Mouse (Mus musculus) forebrain, embryonic 15.5 days (tissue): ENCODE measurements around the gene Taf9. TPM values are rescaled to one million over a fixed set of nuclear protein-coding genes. Genes with fewer than 3 reads are reported as not detected.
A peak's percentile ranks its signal among the peaks of the same experiment; 100 is the strongest.

ENCODE experiments used
- ATAC-seq: fragments of 200-750 bp; cut with Nextera tagmentation; replicated peaks from 2 replicates; pipeline ENCODE4 v1.8.0; 2017; ENCODE audit warnings: mild to moderate bottlenecking, moderate TSS enrichment, moderate library complexity
- H3K27ac ChIP-seq: fragments of 300-500 bp; sonication (generic); replicated peaks from 2 replicates; pipeline ENCODE4 v1.5.1; 2015; ENCODE audit warnings: mild to moderate bottlenecking, inconsistent platforms
- H3K27me3 ChIP-seq: fragments of 300-500 bp; sonication (generic); 2 replicates; pipeline ENCODE4 v1.6.1; 2015; ENCODE audit warnings: inconsistent platforms
- H3K36me3 ChIP-seq: fragments of 300-500 bp; sonication (generic); 2 replicates; pipeline ENCODE4 v1.6.1; 2015; ENCODE audit warnings: mild to moderate bottlenecking, inconsistent platforms
- H3K4me1 ChIP-seq: fragments of 300-500 bp; sonication (generic); 2 replicates; pipeline ENCODE4 v1.6.1; 2015; ENCODE audit warnings: inconsistent platforms
- H3K4me2 ChIP-seq: fragments of 300-500 bp; sonication (generic); replicated peaks from 2 replicates; pipeline ENCODE4 v1.6.1; 2015; ENCODE audit warnings: mild to moderate bottlenecking, inconsistent platforms
- H3K4me3 ChIP-seq: fragments of 300-500 bp; sonication (generic); 2 replicates; pipeline ENCODE4 v1.5.1; 2015; ENCODE audit warnings: mild to moderate bottlenecking, inconsistent platforms
- H3K9ac ChIP-seq: fragments of 300-500 bp; sonication (generic); replicated peaks from 2 replicates; pipeline ENCODE4 v1.6.1; 2015; ENCODE audit warnings: mild to moderate bottlenecking, inconsistent platforms
- H3K9me3 ChIP-seq: fragments of 300-500 bp; sonication (generic); 2 replicates; pipeline ENCODE4 v1.6.1; 2016; ENCODE audit warnings: inconsistent platforms
- WGBS: fragments of 180-500 bp; shearing (Covaris S2); methylation state at CpG from one replicate; pipeline ENCODE4 v1.1.7; 2015; ENCODE audit warnings: mixed read lengths; 5-methylcytosine and 5-hydroxymethylcytosine counted together
- polyA plus RNA-seq: library from polyadenylated mRNA; unstranded; fragments of >200 nt; fragmentation: Nextera tagmentation; extraction: Ambion mirVana; gene quantifications from 2 replicates; pipeline ENCODE4 v1.2.1, GENCODE M21; 2015

Gene Taf9
- 17.1 and 25.6 TPM in 2 replicates for polyA plus RNA-seq

DNA sequence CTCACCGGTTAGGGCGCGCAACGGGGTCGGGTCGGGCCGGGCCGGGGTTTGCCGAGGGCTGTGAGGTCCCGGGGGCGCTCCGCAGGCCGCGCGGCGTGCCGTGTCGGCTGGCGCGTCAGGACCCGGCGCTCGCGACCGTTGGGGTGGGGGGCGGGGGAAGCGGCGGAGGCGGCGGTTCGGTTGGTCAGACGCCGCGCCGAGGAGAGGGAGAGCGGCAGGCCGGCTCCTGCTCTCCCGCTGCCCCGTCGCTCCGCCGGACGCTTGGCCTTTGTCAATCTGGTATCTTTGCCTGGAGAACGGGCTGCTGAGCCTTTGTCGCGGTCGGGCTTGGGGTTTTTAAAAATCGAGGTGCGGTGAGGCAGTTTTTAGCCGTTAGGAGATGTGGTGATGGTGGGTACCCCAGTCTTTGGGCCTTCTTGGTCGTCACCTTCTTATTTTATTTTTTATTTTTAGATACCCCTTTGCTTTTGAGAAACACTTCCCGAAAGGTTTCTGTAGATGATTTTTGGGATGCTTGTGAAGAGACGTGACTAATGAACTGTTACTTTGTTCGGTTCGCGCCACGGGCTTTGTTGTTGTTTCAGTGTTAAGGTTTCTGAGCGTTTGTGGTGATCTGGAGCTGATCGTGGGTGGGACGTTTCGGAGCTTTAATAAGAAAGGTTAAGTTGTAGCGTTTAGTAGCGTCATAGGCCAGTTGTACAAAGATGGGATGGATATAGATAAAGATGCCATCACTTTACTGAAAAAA, at the start of gene Taf9:
TSS of gene Taf9 (plus strand) at position 141 of the 748 bp plus-strand sequence.
- peak within 1 kb of the TSS; percentile 96 for H3K27ac ChIP-seq
- H3K4me2 ChIP-seq: peak within 1 kb of the TSS; percentile 72
- WGBS: under 1% methylated on average over 46 of the region's 63 CpGs
- peak within 1 kb of the TSS; percentile 89 for H3K9ac ChIP-seq
- H3K9me3 ChIP-seq: no peaks in the 10 kb centered on the region
- peaks cover 21% of the 10 kb centered on the region for H3K36me3 ChIP-seq
- no peaks in the 10 kb centered on the region for H3K27me3 ChIP-seq
- no peak for ATAC-seq
- peaks cover 14% of the 10 kb centered on the region for H3K4me1 ChIP-seq
- peak within 1 kb of the TSS; percentile 88 for H3K4me3 ChIP-seq

DNA sequence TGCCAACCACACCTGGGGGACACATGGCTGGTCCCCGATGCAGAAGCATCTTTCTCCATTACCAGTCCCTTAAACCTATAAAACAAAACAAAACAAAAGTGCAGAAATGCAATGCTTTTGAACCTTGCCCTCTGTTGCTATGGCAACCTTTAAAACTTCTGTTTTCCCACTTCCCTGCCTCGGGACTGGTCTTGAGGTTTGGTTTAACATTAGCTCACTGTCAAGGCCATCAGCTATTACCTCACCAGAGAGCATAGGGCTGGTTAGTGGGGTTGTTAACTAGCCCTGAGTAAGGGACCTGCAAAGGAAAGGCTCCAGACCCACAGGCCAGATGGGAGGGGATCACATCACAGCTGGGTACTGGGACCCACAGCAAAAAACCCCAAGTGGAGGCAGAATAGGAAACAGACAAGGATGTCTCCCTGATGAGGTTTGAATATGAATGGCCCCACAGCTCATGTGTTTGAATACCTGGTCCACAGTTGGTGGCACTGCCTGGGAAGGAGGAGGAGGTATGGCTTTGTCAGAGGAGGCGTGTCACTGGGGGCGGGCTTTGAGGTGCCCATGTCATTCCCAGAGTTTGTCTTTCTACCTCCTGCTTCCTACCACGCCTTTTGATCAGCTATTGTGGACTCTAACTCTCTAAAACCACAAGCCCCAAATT, 49.0 kb upstream of the Taf9 start:
- Histone ChIP-seq H3K4me2 (no peak overlapping the region), H3K4me1 (no peaks in the 10 kb centered on the region), H3K36me3 (no peaks in the 10 kb centered on the region), H3K9me3 (no peaks in the 10 kb centered on the region), H3K27me3 (no peaks in the 10 kb centered on the region), H3K27ac (no peak overlapping the region), H3K4me3 (no peak overlapping the region), H3K9ac (no peak overlapping the region)
- no peak for ATAC-seq
- WGBS: 64% methylated on average over 5 of the region's 5 CpGs

DNA sequence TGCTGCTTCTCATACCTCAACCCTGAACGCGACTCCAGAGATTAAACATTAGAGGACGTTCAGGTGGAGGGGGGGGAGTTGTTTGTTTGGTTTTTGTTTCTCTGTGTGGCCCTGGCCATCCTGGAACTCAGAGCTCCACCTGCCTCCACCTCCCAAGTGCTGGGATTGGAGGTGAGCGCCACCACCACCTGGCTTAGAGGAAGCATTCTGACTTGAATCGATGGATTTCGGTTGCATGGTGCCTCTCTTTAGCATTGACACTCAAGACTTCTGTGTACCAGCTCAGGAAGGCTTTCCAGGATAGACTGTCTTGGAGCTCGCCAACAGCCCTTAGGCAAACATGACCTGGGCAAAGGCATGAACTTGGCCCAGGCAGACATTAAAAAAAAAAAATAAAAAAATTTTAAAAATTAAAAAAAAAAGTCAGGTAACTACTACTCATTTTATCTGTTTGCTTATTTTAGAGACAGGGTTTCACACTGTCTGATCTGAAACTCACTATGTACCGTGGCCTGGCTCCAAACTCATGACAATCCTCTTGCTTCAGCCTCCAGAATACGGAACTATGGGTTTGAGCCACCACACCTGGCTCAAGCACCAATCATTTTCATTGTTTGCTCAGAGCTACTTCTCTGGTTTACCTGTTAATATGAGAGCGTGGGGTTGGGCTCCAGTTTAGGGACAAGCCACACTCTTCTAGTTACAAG, 48.2 kb upstream of the Taf9 start:
- H3K27ac ChIP-seq: no peak overlapping the region
- H3K4me3 ChIP-seq: no peak overlapping the region
- no peak overlapping the region for H3K4me2 ChIP-seq
- no peak overlapping the region for H3K9ac ChIP-seq
- H3K4me1 ChIP-seq: no peaks in the 10 kb centered on the region
- H3K27me3 ChIP-seq: no peaks in the 10 kb centered on the region
- H3K9me3 ChIP-seq: no peaks in the 10 kb centered on the region
- 85% methylated on average over 10 of the region's 10 CpGs for WGBS
- ATAC-seq: no peak
- H3K36me3 ChIP-seq: no peaks in the 10 kb centered on the region

DNA sequence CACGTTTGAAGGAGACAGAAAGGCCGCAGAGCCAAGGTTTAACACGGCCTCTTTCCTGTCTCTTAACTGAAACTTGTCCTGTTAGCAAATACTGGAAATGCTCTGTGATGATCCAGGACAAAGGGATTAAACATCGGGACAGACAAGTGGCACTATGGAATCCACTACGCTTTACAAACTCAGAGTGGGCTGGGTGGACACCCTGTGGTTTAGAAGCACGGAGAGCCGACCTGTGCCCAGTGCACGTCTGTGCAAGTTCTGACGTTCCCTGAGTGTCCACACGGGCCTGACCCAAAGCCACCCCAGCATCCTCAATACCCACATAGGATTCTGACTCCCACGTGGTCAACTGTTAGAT, 47.7 kb upstream of the Taf9 start:
- Histone ChIP-seq H3K27me3 (no peaks in the 10 kb centered on the region), H3K36me3 (no peaks in the 10 kb centered on the region), H3K9ac (no peak overlapping the region), H3K4me1 (no peaks in the 10 kb centered on the region), H3K9me3 (no peaks in the 10 kb centered on the region), H3K4me3 (no peak overlapping the region), H3K27ac (no peak overlapping the region), H3K4me2 (no peak overlapping the region)
- ATAC-seq: no peak
- WGBS: 89% methylated on average over 11 of the region's 11 CpGs

DNA sequence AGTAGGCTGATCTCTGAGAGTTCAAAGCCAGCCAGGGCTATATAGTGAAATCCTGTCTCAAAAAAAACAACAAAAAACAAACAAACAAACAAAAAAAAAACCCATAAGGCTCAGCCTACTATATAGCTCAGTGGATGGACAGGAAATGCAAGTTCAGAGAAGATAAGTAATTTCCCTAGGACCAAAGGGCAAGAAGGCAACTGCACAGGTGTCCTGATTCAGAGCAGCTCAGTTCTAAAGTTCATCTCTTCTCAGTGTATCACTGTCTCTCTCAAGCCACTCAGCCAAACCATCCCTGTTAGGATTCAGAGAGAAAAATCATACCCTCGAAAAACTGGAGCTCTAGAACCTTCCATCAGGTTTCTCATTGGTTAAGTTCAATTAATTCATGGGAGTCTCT, 45.5 kb upstream of the Taf9 start:
- no peak for ATAC-seq
- H3K9ac ChIP-seq: no peak overlapping the region
- H3K4me1 ChIP-seq: no peaks in the 10 kb centered on the region
- H3K4me2 ChIP-seq: no peak overlapping the region
- no peak overlapping the region for H3K4me3 ChIP-seq
- no peaks in the 10 kb centered on the region for H3K36me3 ChIP-seq
- no peaks in the 10 kb centered on the region for H3K27me3 ChIP-seq
- 63% methylated on average over 1 of the region's 1 CpGs for WGBS
- H3K9me3 ChIP-seq: no peaks in the 10 kb centered on the region
- no peak overlapping the region for H3K27ac ChIP-seq

DNA sequence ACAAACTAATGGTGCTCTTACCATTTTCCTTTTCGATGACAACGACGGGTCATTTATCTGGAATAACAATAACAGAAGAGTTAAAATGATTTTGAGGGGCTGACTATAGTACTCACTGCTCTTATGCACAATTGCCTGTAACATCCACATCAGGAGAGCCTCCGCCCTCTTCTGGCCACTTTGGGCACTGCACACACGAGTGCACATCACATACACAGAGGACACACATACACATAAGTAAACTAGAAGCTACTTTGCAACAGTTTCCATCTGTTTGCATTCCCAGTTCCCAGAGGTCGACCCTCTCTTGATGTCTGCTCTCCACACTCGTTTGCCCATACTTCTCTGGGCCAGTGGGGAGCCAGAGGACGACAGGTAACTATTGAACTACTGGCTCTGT, 43.6 kb upstream of the Taf9 start:
- Histone ChIP-seq H3K9ac (no peak overlapping the region), H3K27me3 (no peaks in the 10 kb centered on the region), H3K36me3 (no peaks in the 10 kb centered on the region), H3K4me2 (no peak overlapping the region), H3K4me1 (no peaks in the 10 kb centered on the region), H3K9me3 (no peaks in the 10 kb centered on the region), H3K4me3 (no peak overlapping the region), H3K27ac (no peak overlapping the region)
- 91% methylated on average over 8 of the region's 8 CpGs for WGBS
- no peak for ATAC-seq

DNA sequence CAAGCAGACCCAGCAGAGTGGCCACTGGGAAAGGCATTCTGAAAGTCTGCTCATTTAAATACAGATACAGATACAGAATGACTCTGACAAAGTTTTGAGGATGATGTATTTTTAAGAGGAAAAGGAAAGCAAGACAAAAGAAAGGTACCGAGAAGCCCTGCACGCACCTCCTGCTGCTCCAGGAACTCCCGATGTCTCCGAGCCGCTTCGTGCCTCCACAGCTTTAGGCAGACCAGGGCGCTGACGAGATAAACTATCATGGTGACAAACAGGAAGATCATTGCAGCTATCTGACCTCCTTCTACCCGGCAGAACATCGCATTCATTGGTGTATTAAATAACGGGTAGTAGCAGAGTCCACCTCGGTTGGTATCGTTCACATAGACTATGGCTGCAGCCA, 40.1 kb upstream of the Taf9 start:
- H3K9me3 ChIP-seq: no peaks in the 10 kb centered on the region
- H3K27ac ChIP-seq: no peak overlapping the region
- no peak overlapping the region for H3K4me2 ChIP-seq
- 91% methylated on average over 13 of the region's 13 CpGs for WGBS
- H3K4me1 ChIP-seq: peaks cover under 1% of the 10 kb centered on the region; the same call in 1 of the 2 replicates
- H3K4me3 ChIP-seq: no peak overlapping the region
- peaks cover 3% of the 10 kb centered on the region; the same call in 1 of the 2 replicates for H3K27me3 ChIP-seq
- H3K9ac ChIP-seq: no peak overlapping the region
- H3K36me3 ChIP-seq: no peaks in the 10 kb centered on the region
- no peak for ATAC-seq

DNA sequence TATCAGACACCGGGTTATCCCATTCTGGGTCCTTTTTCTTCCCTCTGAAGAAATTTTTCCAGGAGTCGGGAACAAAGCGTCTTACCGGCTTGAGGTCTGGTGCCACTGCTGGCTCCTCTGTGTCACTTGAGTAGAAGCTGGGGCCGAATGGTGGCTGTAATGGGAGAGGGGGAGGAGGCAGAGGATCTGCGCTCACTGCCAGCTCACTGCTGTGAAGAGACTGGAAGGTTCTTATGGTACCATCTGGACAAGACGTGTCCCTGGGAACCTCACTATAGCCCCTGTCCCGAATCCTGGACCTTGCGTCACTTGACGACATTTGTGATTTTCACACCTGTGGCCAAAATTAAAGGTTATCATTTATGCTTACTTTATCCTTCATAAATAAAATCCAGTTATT, 39.1 kb upstream of the Taf9 start:
- H3K9me3 ChIP-seq: no peaks in the 10 kb centered on the region
- H3K4me2 ChIP-seq: no peak overlapping the region
- H3K36me3 ChIP-seq: peaks cover under 1% of the 10 kb centered on the region; the same call in 1 of the 2 replicates
- H3K4me3 ChIP-seq: no peak overlapping the region
- H3K27ac ChIP-seq: no peak overlapping the region
- peaks cover 8% of the 10 kb centered on the region; the same call in 1 of the 2 replicates for H3K4me1 ChIP-seq
- 96% methylated on average over 10 of the region's 10 CpGs for WGBS
- no peak for ATAC-seq
- H3K9ac ChIP-seq: no peak overlapping the region
- H3K27me3 ChIP-seq: peaks cover 7% of the 10 kb centered on the region

DNA sequence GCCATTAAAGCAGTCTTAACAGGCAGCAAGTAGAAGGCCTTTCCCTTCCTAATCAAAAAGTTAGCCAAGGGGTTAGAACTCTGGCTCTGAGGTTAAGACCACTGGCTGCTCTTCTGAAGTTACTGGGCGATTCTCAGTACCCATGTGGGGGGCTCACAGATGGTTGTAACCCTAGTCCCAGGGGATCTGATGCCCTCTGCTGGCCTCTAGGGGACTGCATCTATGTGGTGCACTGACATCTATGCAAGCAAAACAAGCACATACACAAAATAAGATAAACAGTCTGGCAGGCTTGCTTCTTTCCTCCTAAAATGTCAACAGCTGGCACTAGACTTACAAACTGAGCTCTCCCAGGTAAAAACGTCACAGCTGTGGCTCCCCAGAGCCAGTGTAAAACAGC, 38.5 kb upstream of the Taf9 start:
- no peak overlapping the region for H3K4me3 ChIP-seq
- H3K27ac ChIP-seq: no peak overlapping the region
- ATAC-seq: no peak
- peaks cover 12% of the 10 kb centered on the region for H3K27me3 ChIP-seq
- peaks cover 7% of the 10 kb centered on the region for H3K36me3 ChIP-seq
- H3K4me1 ChIP-seq: peaks cover 8% of the 10 kb centered on the region; the same call in 1 of the 2 replicates
- whole genome bisulfite sequencing: 57% methylated on average over 2 of the region's 2 CpGs
- H3K9me3 ChIP-seq: no peaks in the 10 kb centered on the region
- H3K9ac ChIP-seq: no peak overlapping the region
- H3K4me2 ChIP-seq: no peak overlapping the region

DNA sequence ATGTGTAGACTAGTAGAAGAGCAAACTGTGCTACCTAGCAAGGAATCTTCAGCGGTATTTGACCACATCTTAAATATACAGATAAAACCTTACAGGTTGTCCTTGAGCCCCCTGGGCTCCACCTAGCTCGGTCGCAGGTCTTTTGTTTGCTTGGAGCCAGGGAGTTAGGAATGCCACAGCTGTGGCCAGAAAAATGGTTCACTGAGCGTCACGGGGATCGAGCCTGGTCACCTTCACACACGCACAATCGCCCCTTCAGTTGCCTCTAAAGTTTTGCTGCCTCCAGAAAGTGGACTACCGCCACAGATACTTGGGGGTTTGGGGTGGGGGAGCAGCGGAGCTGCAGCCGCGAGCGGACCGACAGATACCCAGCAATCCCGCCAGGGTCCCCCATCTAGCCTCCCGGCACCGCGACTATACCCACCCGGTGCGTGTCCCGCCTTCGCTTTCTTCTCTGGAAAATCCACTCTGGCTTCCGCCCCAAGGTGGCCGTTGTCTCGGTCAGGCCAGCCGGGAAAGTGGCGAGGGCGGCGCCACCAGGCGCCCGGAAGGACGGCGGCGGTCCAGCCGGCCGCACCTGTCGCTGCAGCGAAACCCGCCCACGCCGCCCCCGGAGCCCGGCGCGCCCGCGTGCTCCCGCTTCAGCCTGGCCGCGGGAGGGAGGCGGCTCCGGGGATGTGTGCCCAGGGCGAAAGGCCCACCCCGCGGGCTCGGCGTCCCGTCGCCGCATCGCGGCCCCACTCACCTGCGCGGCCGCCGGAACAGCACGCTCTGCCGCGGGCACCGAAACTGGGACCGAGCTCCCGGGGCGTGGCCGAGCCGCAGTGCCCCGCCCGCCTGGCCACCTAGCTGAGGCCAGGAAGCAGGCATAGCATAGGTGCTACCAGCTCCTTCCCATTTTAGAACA, 34.9 kb upstream of the Taf9 start, which contains the start of gene Marveld2:
TSS of gene Marveld2 (minus strand) at position 791 of the 907 bp plus-strand sequence.
- Histone ChIP-seq H3K4me2 (peak within 1 kb of the TSS; percentile 81), H3K4me1 (peaks cover 8% of the 10 kb centered on the region; the same call in 1 of the 2 replicates), H3K36me3 (peaks cover 35% of the 10 kb centered on the region), H3K9ac (peak within 1 kb of the TSS; percentile 49), H3K4me3 (peak within 1 kb of the TSS; percentile 52), H3K9me3 (no peaks in the 10 kb centered on the region), H3K27me3 (peaks cover 12% of the 10 kb centered on the region), H3K27ac (no peak within 1 kb of the TSS)
- 3% methylated on average over 55 of the region's 77 CpGs for WGBS
- peak; percentile 72 for ATAC-seq

DNA sequence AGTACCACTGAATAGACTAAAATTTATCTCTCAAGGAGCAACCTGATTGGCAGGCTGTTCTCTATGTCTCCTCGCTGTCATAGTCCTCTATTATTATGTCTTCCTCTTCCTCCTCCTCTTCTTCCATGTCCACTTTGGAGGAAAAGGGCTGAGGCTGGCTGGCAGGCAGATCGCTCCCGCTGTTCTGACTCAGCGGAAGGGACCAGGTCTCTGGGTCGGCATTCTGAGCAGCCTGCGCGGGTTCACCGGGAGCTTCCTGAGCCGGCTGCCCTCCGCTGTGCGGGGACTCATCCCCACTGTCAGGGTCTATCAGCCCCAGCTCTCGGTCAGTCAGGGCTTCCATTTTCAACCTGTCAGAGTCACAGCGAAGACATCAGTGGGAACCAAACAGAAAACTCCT, 33.8 kb upstream of the Taf9 start:
- WGBS: 79% methylated on average over 13 of the region's 13 CpGs
- H3K36me3 ChIP-seq: peaks cover 46% of the 10 kb centered on the region
- peaks cover 12% of the 10 kb centered on the region for H3K27me3 ChIP-seq
- no peak for ATAC-seq
- no peak overlapping the region for H3K4me3 ChIP-seq
- peaks cover 8% of the 10 kb centered on the region; the same call in 1 of the 2 replicates for H3K4me1 ChIP-seq
- no peak overlapping the region for H3K27ac ChIP-seq
- H3K9ac ChIP-seq: no peak overlapping the region
- no peaks in the 10 kb centered on the region for H3K9me3 ChIP-seq
- no peak overlapping the region for H3K4me2 ChIP-seq
